Mouse (Mus musculus) thymus, adult 18-20 months (tissue): Measurements from ENCODE around the gene Nav3.

Experiments used
- DNase-seq, 2 experiments: peaks; one replicate each; pipeline ENCODE4 v3.0.0; 2022; ENCODE audit warnings: mixed read lengths in 2 of 2

Gene Nav3

DNA sequence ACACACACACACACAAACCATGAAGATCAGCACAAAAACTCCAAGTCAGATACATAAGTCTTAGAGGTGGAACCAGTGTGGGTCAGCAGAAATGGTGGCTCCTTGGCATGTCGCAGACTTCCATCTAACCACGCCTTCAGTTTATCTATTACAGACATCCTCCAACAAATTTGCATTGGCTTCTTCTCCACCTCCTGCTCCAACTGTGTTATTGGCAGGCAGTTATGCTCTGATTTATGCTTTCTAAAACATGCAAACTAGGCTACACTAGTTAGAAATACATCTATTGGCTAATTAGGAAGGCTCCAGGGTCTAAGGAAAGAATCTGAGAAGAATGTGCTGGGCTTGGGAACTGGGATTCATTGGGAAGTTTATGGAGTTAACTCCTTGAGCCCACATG lies 75.2 kb downstream of the Nav3 start:
- DNase-seq = no peak

DNA sequence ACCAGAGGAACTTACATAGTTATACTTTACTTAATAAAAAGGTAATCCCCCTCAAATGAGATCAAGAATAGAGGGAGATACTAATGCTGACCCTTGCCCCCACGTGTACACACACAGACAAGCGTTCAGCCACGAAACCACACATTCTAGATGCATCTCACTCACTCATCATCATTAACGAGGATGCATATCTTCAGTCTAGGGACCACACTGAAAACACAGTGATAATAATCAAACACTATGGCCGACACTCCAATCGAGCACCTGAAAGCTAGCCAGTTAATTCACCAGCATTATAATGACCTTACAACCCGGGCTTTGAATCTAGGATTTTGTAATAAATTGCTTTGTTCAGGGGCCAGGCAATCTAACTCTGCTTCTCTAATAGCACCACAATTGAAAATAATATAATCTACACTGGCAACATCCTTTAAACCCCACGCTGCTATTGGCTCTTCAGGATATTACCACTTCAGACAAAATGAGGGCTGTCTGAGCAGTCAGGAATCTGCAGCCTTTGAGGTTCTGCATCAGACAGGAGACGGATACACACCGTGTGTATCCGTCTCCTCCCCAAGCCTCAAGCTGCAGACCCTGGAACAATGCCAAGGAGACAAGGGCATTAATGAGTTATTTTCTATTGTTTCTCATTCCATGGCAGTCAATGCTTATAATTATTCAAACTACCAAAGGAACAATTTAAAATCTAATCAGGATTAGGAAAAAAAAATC lies 83.1 kb downstream of the Nav3 start:
- no peak for DNase-seq

DNA sequence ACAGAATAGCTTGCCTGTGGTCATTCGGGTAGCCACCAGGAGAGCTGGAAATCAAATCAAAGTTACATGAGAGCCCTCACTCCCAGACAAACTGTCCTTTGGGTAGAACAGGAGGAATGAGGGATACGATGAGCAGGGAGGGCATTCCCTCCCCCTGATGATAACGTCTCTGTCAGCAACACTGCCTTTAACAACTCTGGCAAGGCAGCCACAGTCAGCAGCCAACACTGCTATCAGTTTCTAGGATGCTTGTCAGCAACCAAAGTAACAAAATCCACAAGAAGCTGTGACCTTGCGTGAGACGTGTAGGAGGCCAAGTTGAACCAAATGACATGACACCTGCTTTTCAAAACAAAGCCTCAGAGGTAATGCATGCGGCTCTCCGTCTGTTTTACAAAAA lies 103.9 kb downstream of the Nav3 start:
- DNase-seq = no peak

DNA sequence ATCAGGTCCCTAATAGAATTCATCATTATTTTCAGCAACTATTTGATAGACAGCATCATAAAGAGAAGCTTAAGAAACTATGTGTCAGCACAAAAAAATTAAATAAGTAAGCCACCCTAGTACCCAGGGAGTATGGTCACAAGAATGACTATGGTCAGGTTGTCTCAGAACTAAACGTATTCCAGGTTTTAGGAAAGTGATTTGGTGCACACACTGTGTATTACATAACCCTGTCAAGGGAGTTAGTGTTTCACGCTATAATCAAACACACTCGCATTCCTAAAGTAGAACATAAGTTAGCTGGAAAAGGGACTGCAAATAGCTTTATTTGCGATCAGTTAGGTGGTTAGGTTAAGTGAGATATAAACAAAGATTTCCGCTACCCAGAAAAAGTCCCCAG lies 126.0 kb downstream of the Nav3 start:
- DNase-seq = no peak

DNA sequence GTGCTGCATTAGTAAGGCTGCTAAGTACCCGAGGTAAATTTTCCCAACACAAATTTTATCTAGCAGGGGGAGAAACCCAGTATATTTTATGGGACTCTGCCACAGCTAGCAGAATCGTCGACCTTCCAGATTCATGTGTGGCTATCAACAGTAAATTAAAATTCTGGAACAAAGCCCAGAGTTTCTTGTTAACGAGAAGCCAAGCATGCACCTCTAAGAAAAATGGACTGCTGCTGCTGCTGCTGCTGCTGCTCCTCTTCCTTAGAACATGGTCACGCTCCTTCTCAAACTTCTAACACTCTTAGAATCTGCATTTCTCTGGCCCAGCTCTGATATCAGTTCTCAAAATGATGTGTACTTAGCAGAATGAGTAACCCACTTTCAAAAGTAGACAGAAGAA lies 126.4 kb downstream of the Nav3 start:
- DNase-seq = no peak

DNA sequence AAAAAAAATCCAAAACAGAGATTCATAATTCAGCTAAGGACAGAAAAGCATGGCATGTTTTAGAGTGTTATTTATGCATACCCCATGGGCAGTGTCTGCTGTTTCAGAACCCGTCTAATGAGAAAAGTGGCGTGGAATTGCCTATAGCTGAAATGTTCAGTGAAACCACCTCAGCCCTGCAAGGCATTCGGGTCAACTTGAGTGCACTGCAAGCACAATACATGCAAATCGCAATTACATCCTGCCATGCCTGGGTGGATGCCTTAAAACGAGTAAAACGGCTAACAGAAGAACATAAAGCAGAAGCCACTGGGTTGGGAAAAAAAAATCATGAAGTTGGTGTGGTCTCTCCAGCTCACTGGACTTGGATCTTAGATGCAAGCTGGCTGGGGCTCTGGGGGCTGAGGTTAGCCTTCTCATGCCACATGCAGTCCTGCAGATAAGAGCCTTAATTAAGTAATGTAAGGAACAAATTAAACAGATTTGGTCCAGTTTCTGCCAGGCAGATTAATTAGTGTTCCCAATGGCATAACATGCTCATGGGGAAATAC lies 133.8 kb downstream of the Nav3 start:
- DNase-seq = no peak

DNA sequence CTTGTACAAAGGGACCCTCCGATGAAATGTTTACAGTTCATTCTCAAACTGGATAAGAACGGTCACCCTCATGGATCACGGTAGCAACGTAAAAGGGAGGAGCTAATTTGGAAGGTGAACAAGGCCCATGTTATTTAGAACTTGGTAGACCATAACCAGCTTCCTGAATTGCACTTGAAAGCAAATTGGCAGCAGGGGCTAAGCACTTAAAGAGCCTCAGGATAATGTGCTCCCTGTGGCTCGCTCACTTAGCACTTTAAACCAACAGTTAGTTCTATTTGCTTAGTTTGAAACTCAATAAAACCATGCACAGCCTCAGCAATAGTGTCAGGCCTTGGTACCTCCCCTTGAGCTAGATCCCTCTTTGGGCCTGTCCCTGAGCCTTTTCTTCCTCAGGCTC lies 138.7 kb downstream of the Nav3 start:
- no peak for DNase-seq

DNA sequence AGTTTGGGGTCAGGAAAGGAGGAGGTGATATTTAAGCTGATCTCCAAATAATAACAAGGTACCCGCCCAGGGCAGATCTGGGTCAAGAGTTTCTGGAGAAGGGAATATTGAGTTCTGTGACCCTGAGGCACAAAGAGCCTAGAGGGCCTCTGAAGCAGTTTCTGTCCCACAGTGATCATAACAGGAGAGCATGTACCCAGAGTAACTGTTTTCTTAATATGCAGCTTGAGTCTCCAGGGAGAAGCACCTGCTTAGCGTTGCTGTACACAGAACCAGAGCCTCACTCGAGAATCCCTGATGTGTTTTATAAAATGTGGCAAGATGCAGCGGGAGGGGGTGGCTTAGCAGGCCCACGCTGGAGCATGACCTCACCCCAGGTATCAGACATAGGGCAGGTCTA lies 141.5 kb downstream of the Nav3 start:
- no peak for DNase-seq

DNA sequence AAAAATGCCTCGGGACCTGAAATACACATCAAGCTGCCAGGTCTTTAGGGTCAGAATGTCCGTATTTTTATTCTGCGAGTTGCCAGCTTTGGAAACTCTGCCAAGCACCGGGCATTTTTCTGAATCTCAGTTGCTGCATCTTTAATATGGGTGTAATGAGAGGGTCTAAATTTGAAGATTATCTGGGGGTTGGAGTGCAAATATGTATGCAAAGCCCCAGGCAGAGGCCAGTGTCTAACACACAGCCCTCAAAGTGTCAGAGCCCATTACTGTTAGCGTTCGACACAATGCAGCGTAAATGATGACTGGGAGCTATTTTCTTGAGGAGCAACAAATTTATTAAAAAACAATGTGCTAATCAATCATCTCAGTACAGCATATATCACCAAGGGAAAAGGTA lies 142.0 kb downstream of the Nav3 start:
- DNase-seq = no peak

DNA sequence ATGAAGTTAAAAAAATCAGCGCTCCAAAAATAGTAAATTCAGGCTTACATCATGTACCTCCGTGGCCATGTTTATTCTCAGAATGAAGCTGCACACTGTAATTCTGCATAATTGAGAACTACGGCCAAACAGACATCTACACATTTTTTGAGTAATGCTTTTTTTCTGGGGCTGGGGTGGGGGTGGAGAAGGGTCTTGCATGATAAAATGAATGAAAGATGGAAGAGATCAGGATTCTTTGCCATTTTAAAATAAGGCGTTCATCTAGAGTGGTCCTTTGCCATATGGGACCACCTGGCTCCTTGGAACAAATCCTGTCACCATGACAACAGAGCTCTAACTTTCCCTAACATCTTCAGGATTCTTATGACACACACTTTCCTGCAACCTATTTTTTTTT lies 146.5 kb downstream of the Nav3 start:
- no peak for DNase-seq

DNA sequence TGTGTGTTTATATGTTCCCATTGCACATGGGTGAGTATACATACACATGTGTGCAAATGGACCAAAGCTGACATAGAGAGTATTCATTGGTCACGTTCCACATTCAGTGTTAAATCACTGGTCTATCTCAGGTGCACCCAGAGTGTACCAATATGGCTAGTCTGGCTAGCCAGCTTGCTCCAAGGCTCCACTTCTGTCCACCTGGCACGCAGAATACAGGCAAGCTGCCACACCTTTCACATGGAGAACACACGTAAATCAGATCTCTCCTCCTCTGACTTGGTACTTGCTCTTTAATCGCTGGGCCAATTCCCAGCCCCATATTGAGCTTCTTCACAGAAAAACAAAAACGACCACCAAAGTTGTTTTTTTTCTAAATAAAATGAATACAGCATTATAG lies 150.4 kb downstream of the Nav3 start:
- no peak for DNase-seq

DNA sequence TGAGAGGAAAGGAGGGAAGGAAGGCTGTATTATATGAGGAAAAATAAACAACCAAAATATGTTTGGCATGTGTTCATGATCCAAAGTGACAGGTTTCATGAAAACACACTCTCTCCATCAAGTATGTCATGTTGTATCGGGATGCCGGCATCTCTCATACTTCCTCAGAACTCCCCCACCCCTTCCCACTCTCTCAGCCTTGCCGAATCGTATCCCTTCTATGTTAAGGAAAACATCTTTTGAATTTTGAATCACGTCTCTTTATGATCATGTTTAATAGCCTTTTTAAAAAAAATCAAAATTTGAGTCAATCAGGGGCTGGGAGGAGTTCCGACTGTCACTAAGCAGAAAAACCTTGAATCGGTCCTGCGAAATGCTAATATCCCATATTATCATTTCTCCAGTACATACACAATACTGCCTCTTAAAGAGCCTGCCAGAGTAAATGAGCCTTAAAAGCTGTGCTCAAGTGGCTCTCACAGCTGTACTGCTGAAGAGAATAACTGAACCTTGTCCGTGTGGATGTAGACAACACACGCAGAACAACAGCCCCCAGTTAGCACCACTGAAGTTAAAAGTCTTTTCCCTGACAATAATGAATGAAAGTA lies 165.9 kb downstream of the Nav3 start:
- no peak for DNase-seq

DNA sequence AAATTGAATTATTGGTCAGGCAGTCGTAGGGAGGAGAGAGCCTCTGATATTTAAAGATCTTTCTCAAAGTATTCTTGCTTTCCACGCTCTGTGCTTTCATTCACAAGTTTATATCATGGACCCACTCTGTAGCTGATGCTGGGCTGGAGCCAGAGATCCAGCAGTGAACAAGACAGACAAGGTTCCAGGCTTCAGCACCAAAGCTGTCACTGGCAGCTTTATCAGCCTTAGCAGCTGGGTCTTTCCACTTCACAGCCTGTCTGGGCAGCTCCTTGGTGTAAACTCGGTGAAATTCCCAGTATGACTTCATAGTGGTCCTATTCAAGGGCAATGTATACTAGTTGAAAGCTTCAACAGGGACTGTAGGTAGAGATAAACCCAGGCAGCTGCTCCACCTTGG lies 172.1 kb downstream of the Nav3 start:
- no peak for DNase-seq

DNA sequence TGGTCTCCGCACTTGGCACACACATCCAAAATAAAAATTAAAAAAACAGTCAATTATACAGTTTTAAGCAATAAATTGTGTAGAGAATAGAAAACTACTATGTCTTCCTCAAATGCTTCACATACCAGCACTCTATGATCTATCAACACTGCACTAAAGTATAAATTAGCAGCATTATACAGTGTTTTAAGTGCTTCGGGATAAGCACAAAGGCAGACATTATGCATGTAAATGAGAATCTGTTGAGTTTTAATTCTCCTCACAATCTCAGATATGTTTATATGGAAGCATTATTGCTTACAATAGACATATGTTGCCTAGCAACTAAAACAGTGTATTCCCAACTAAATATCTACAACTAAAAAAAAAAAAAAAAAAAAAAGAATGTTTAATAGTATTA lies 183.2 kb downstream of the Nav3 start:
- no peak for DNase-seq

DNA sequence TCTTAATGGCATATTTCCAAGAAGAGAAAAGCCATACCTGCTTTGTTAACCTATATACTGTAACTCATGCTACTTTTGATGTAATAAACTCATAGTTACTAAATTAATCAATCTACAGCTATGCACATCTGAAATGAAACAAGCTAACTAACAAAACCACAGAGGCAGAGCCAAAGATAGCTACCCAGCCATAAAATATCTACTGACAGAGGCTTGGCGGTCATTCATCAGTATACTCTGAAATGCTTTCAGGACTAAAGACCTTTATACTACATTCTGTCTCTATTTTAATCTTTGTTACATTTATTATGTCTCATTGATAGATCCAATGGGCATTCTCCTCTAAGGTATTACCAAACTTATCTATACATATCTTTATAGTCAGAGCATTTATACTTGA lies 185.4 kb downstream of the Nav3 start:
- no peak for DNase-seq

DNA sequence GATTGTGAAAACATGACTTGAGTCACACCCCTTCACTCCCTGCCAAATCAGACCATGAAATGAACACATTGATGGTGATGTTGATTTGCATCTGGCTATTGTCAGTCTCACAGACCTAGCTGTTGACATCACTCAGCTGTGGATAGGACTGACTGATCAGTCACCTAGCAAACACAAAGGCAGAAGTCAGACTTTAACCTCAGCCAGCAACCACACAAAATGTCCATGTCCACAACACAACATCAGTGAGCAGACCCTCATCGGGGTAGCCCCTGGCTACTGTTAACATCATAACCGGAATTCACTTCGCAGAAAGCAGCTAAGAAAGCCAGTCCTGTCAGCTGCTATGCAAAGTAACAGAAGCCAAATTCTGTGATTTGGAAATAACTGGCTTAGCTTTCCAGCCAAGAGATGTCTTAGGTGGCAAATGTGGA lies 213.9 kb downstream of the Nav3 start:
- no peak for DNase-seq

DNA sequence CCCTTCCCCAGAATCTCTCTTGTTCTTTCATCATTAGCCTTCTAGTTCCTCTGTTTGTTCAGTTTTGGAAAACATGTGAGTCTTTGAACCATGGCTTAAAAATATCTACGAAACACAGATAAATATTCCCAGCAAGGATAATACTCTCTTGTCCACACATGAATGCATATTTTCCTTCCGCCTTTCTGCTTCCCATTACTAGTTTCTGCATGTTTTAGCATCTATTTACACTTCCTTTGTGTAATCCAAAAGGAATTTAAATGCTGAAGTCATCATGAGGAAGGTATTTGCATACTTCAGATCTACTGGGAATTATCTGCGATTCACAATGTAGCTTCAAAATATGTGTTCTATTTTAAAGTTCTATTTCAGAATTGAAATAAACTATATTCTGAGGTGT lies 215.3 kb downstream of the Nav3 start:
- no peak for DNase-seq

DNA sequence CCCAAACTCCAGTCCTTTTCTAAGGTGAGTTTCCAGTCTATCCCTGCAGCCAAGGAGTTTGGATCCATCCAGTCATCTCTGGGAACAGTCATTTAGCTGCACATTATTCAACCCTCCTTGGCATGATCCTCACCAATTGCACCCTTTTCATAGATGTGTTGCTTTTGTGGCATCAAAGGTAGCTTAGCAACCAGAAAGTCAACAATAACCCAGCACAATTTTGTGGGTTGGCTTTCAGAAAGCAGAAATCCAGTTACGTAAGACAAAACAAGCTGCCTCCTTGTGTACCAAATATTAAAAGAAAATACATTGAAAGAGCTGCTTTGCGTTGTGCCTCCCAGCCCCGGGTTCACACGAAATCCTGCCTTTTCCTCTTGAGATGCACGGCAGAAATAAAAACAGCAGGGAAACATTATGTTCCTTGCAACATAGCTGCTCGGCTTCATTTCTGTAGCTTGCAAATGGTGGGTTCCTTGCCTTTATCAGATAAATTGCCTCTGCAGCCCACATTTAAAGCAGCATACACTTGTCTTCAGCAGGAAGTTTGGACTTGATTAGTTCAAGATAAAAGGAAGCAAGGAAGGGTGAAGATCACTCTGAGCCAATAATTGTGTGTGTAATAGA lies 222.6 kb downstream of the Nav3 start:
- no peak for DNase-seq

DNA sequence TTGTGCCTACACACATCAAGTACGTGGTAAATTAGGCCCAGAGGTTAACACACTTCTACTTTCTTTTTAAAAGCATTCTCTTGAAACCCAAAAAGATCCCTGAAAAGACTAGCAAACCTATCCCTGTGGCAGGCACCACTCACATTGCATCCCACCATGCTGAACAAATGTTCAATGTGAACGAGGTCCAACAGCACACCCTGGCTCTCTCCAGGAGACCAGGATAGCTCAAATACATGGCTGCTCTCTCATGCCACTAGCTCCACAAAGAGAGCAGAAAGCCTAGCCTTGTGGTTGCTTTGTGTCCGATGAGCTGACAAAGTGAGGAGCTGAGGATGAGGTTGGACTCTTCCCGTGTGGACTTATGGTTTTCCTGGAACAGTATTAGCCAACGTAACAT lies 249.6 kb downstream of the Nav3 start:
- no peak for DNase-seq

DNA sequence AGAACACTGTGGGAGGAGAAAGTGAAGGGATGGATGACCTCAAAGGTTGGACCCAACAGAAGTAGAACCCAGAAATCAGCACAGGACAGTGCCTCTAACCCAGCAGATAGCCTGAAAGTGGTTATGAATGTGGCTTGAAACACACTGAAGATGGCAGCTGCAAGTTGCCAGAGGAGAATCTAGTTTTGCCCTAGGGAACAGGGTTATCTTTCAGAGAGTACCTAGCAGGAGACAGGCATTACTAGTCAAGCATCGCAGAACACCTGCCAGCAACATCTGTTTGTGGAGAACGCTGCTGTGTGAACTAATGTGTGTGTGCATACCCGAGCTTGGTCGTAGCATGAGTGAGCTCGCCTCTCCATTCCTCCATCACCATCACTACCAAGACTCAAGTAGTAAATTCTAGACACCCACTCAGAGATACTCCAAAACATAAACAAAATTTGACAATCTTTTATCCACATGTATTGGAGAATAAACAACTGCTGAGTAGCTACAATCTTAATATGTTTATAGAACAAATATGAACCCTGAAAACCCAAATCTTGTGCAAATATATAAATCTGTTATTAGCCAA lies 251.8 kb downstream of the Nav3 start:
- DNase-seq = no peak

DNA sequence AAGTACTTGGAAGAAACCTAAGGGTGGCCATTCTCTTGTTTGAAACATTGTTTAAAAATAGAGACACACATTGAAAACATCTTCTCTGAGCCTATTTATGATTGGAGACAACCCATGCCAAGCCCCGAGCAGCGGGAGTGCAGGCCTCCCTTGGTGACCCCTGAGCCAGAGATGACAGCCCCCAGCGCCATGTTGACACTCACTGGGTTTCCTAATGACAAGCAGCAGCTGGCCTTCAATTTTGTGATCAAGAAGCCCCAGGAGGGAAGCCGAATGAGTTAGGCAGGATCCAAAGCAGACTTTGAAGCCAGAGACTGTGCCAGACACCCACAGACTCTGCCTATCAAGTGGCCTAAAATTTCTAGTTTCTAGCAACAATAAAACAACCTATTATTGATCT lies 263.1 kb downstream of the Nav3 start:
- no peak for DNase-seq

DNA sequence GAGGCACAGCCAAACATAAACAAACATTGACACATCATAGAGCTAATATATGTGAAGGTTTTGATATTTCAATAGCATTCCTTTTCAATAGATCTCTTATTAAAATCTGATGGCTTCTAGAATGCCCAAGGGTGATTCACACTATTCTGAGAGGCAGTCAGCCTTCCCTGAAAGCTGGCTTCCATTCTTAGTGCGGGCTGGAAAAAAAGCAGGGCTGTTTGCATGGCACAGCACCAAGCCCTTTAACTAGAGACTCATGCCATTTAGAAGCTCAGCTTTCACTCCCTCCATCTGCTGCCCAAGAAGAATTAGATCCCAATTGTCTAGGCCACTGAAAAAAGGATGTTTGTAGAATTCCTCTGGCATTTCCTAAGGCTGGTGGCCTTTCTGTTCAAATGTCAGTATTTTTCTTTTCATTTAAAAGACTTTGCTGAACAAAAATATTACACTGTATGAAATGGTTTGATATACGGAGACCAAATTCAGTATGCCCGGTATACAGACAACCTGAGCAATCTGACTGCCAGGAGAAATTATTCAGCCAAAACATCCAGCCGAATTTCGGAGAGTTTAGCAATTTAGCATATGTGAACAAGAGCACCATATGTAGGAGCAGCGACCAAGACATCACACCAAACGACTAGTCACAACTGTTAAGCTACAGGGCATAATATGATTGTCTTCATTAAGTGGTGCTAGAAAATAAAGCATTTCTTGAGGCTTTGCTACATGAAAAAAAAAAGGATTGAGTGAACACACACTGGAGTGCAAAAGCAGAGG lies 263.8 kb downstream of the Nav3 start:
- no peak for DNase-seq

DNA sequence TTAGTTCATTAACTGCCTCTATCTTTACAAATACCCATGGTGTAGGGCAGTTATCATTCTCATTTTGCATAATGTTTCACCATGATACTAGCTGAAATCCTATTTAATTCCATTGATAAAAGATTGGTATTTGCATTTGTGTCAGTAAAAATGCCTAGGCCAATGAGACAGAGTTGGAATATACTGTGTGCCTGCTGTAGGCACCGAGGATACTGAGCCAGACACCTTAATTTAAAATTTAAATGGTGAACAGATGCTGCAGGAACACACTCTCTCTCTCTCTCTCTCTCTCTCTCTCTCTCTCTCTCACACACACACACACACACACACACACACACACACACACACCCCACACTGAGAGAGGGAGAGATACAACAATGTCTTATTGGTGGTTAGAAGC lies 269.8 kb downstream of the Nav3 start:
- DNase-seq = no peak
